Mouse (Mus musculus) C2C12 (cell line): Measurements from ENCODE around the gene 1700074P13Rik.

Experiments used
- CEBPB ChIP-seq: IDR thresholded peaks from one replicate; pipeline ENCODE4 v1.6.1; 2011; ENCODE audit warnings: low read depth, mild to moderate bottlenecking, control low read depth, moderate library complexity
- CTCF ChIP-seq: IDR thresholded peaks from one replicate; pipeline ENCODE4 v1.5.1; 2011; ENCODE audit not compliant: control insufficient read depth, insufficient read depth, insufficient read length
- MYOD1 ChIP-seq: IDR thresholded peaks from one replicate; pipeline ENCODE4 v1.6.1; 2011; ENCODE audit warnings: low read depth; ENCODE audit not compliant: control insufficient read depth, insufficient read length
- MYOG ChIP-seq: IDR thresholded peaks from one replicate; pipeline ENCODE4 v1.6.1; 2011; ENCODE audit not compliant: control insufficient read depth, insufficient read length; ENCODE audit errors: extremely low read depth
- USF1 ChIP-seq: IDR thresholded peaks from one replicate; pipeline ENCODE4 v1.6.1; 2011; ENCODE audit warnings: low read depth, mild to moderate bottlenecking, control low read depth, moderate library complexity

DNA sequence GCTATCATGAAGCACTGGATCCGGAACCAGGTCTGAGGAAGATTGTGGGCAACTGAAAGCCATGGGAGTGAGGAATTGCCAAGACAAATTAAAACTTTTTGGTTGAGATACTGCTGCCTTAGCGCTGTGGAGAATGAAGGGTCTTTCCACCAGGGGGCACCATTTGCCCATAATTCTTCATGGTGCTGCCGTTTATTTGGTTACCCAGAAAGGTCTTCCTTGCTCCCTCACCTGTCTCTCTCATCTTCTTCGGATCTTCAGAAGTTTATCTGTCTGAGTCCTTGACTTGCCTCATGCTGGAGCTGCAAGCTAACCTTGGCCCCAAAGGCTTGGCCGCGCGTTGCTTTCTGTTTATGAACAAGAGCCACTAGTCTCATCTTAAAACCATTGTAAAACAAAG, 46.8 kb downstream of the 1700074P13Rik start:
- TF ChIP-seq USF1, result no peak
- no peak for TF ChIP-seq CEBPB
- peak; percentile 48 for TF ChIP-seq CTCF
- TF ChIP-seq MYOG, result no peak
- TF ChIP-seq MYOD1, result no peak
